Mouse (Mus musculus) embryonic fibroblast, embryonic 13.5 days (primary cell): ENCODE results near the gene Adcy5.

Source experiments
- CTCF ChIP-seq: IDR thresholded peaks from 2 replicates; pipeline ENCODE4 v1.5.1; 2011; ENCODE audit warnings: mild to moderate bottlenecking, control low read depth, low read length, moderate library complexity, borderline replicate concordance; ENCODE audit not compliant: insufficient read depth
- POLR2A ChIP-seq: IDR thresholded peaks from 2 replicates; pipeline ENCODE4 v1.6.1; 2011; ENCODE audit warnings: low read depth, mild to moderate bottlenecking, control low read depth, low read length, moderate library complexity

- TF ChIP-seq CTCF (no peak), POLR2A (no peak)
Observed at GRCm38 (mm10) chr16:35193357-35193756, 38.7 kb downstream of the Adcy5 start.
